In genomic region chr15:25828464-25828863, GRCm38 (mm10) we compare ENCODE assay signal across 14 mouse cellular contexts. TPM values are rescaled to one million over a fixed set of nuclear protein-coding genes. Genes with fewer than 3 reads are reported as not detected.
A peak's percentile ranks its signal among the peaks of the same experiment; 100 is the strongest.
DNase-seq lines count a peak whose midpoint lies in the region; ATAC-seq and TF ChIP-seq lines count a peak whose summit lies in the region.
"Had no signal": no experiment of that assay in that cellular context is flagged by ENCODE, and none has a peak within 500 bp of the region (broad histone marks: within the 10 kb centered on the region; RNA-seq: fewer than 3 reads in every experiment).

No protein-coding gene starts in this region.

- peak overlapping the region; percentile 28 for H3K27ac ChIP-seq in bone marrow, adult 2 months (ENCODE audit: control insufficient read depth, insufficient read depth, low read depth, low read length, poor library complexity)
- no peak overlapping the region for H3K27ac ChIP-seq in stomach, postnatal 0 days (replicated peaks)
- H3K27ac ChIP-seq in hindbrain, embryonic 11.5 days (ENCODE audit: low read depth, low read length) = no peak overlapping the region
- H3K27ac ChIP-seq: hindbrain, embryonic 12.5 days; limb, embryonic 10.5 days had no signal

- H3K9me3 ChIP-seq in megakaryocyte, embryonic 14.5 days = no peaks in the 10 kb centered on the region
- H3K9me3 ChIP-seq in stomach, postnatal 0 days (ENCODE audit: control insufficient read depth, low read length) = no peaks in the 10 kb centered on the region
- no peaks in the 10 kb centered on the region for H3K9me3 ChIP-seq in hindbrain, embryonic 11.5 days (ENCODE audit: control insufficient read depth, low read length)
- H3K9me3 ChIP-seq: hindbrain, embryonic 12.5 days; limb, embryonic 10.5 days had no signal

- no peaks in the 10 kb centered on the region for H3K36me3 ChIP-seq in megakaryocyte, embryonic 14.5 days (replicated peaks; ENCODE audit: low read length)
- no peaks in the 10 kb centered on the region for H3K36me3 ChIP-seq in stomach, postnatal 0 days (ENCODE audit: control insufficient read depth, insufficient read depth, low read length)
- H3K36me3 ChIP-seq in hindbrain, embryonic 11.5 days (ENCODE audit: control insufficient read depth, insufficient read depth, low read length) = no peaks in the 10 kb centered on the region
- H3K36me3 ChIP-seq: hindbrain, embryonic 12.5 days; limb, embryonic 10.5 days had no signal

- peak; percentile 42; the same call in 1 of the 2 replicates for ATAC-seq in stomach, postnatal 0 days (ENCODE audit: low FRiP score, low TSS enrichment)
- ATAC-seq in hindbrain, embryonic 11.5 days (ENCODE audit: low FRiP score) = no peak
- ATAC-seq in erythroid progenitor cell, adult 5-6 weeks (replicated peaks; ENCODE audit: low FRiP score, poor library complexity, severe bottlenecking) = no peak

- no peak for TF ChIP-seq EP300 in stomach, postnatal 0 days (optimal IDR thresholded peaks at IDR 0.05)

- no peaks in the 10 kb centered on the region for H3K27me3 ChIP-seq in megakaryocyte, embryonic 14.5 days (replicated peaks)
- H3K27me3 ChIP-seq in stomach, postnatal 0 days (ENCODE audit: control insufficient read depth, insufficient read depth, low read length) = no peaks in the 10 kb centered on the region
- no peaks in the 10 kb centered on the region for H3K27me3 ChIP-seq in hindbrain, embryonic 11.5 days (ENCODE audit: control insufficient read depth, insufficient read depth, low read length)
- H3K27me3 ChIP-seq: hindbrain, embryonic 12.5 days had no signal

- no peak overlapping the region for H3K9ac ChIP-seq in stomach, postnatal 0 days (ENCODE audit: low read length)
- H3K9ac ChIP-seq in hindbrain, embryonic 11.5 days (ENCODE audit: low read depth, low read length) = no peak overlapping the region
- H3K9ac ChIP-seq: hindbrain, embryonic 12.5 days had no signal

- no peak for TF ChIP-seq POLR2A in lung, adult 2 months (IDR thresholded peaks at IDR 0.05; ENCODE audit: borderline replicate concordance, extremely low read depth, low read depth, low read length)
- no peak for TF ChIP-seq POLR2A in bone marrow, adult 2 months (IDR thresholded peaks at IDR 0.05; ENCODE audit: borderline replicate concordance, control insufficient read depth, low read depth, low read length)

- no peak for TF ChIP-seq CTCF in lung, adult 2 months (IDR thresholded peaks at IDR 0.05; ENCODE audit: insufficient read depth, low read length)
- no peak for TF ChIP-seq CTCF in bone marrow, adult 2 months (IDR thresholded peaks at IDR 0.05; ENCODE audit: control insufficient read depth, insufficient read depth, low read length)
- TF ChIP-seq CTCF in stomach, postnatal 0 days (IDR thresholded peaks at IDR 0.05; ENCODE audit: low read depth) = no peak

- H3K4me3 ChIP-seq in lung, adult 2 months (replicated peaks; ENCODE audit: extremely low read depth, low read depth, low read length) = no peak overlapping the region
- no peak overlapping the region for H3K4me3 ChIP-seq in bone marrow, adult 2 months (replicated peaks; ENCODE audit: control insufficient read depth, low read depth, low read length)
- peak overlapping the region; percentile 60 for H3K4me3 ChIP-seq in megakaryocyte, embryonic 14.5 days (replicated peaks)
- H3K4me3 ChIP-seq in stomach, postnatal 0 days (ENCODE audit: low read depth, low read length) = no peak overlapping the region
- H3K4me3 ChIP-seq in hindbrain, embryonic 11.5 days (ENCODE audit: low read depth, low read length) = no peak overlapping the region
- H3K4me3 ChIP-seq: hindbrain, embryonic 12.5 days; limb, embryonic 10.5 days had no signal

- no peak overlapping the region for H3K4me2 ChIP-seq in stomach, postnatal 0 days (replicated peaks; ENCODE audit: low read depth)
- no peak overlapping the region for H3K4me2 ChIP-seq in hindbrain, embryonic 11.5 days (replicated peaks; ENCODE audit: low read depth, low read length)
- H3K4me2 ChIP-seq: hindbrain, embryonic 12.5 days had no signal

- intact Hi-C loops in heart, postnatal 25 days (cut with DNase I) = no loop called here

- 45% methylated on average over 10 of the region's 10 CpGs for WGBS in lung, adult 2 months
- 2% methylated on average over 10 of the region's 10 CpGs for WGBS in bone marrow, adult 2 months
- 77% methylated on average over 10 of the region's 10 CpGs for WGBS in stomach, postnatal 0 days
- WGBS in hindbrain, embryonic 11.5 days = 88% methylated on average over 10 of the region's 10 CpGs

- peak; percentile 62 for DNase-seq in lung, postnatal 25 days (ENCODE audit: low spot score)
- no peak for DNase-seq in lung, adult 2 months
- DNase-seq in stomach, postnatal 0 days (ENCODE audit: low spot score) = no peak
- no peak for DNase-seq in hindbrain, embryonic 11.5 days (ENCODE audit: low spot score)
- no peak for DNase-seq in heart, postnatal 25 days (ENCODE audit: low spot score)
- DNase-seq: adrenal gland, postnatal 25 days; gastrocnemius, postnatal 14 days; kidney, postnatal 4 days; midbrain, embryonic 14.5 days had no signal

- 0 out of 2 replicates have a peak, but pooled peaks cover 2% of the 10 kb centered on the region for H3K4me1 ChIP-seq in lung, adult 2 months (ENCODE audit: control insufficient read depth, insufficient read depth, low read length)
- H3K4me1 ChIP-seq in bone marrow, adult 2 months (ENCODE audit: control insufficient read depth, insufficient read depth, low read length) = peaks cover 15% of the 10 kb centered on the region
- H3K4me1 ChIP-seq in megakaryocyte, embryonic 14.5 days = peaks cover 31% of the 10 kb centered on the region
- no peaks in the 10 kb centered on the region for H3K4me1 ChIP-seq in stomach, postnatal 0 days (replicated peaks; ENCODE audit: control insufficient read depth, insufficient read depth)
- H3K4me1 ChIP-seq in hindbrain, embryonic 11.5 days (replicated peaks; ENCODE audit: control insufficient read depth, insufficient read depth, low read length) = no peaks in the 10 kb centered on the region
- H3K4me1 ChIP-seq: hindbrain, embryonic 12.5 days had no signal

RNA-seq across cellular contexts. Expression of gene Retreg1, which starts 14.5 kb away (rescaled TPM):
- polyA plus RNA-seq in lung, adult 2 months (2012; rRNA removed) = 10.9 and 15.5 TPM in 2 replicates
- 4.6 and 7.7 TPM in 2 replicates for polyA plus RNA-seq in bone marrow, adult 2 months (2011; ENCODE audit: insufficient read depth, insufficient read length, low replicate concordance, missing spikeins)
- polyA plus RNA-seq in megakaryocyte, embryonic 14.5 days (2012; ENCODE audit: insufficient read depth, low replicate concordance) = 1.4 TPM in 1 of 2 replicates, not detected in the other
- polyA plus RNA-seq in stomach, postnatal 0 days (2015; fragmentation: Nextera tagmentation; extraction: Ambion mirVana) = 32.8 and 33.6 TPM in 2 replicates
- polyA plus RNA-seq in hindbrain, embryonic 11.5 days (2014; fragmentation: Nextera tagmentation; extraction: Ambion mirVana) = 3.5 and 4.6 TPM in 2 replicates
- total RNA-seq in heart, postnatal 25 days (2021) = 100 to 1,000 TPM; 206 to 227 TPM
- total RNA-seq in erythroid progenitor cell, adult 5-6 weeks (2015; ENCODE audit: low replicate concordance) = 17.3 and 25.6 TPM in 2 replicates
- total RNA-seq in erythroid progenitor cell, adult 5-6 weeks (2017; ENCODE audit: low replicate concordance) = 9.4 and 13.4 TPM in 2 replicates
